Mouse (Mus musculus) liver, postnatal 0 days (tissue): ENCODE results near the gene Abhd14b.

Source experiments
- CTCF ChIP-seq: sonication (generic); IDR thresholded peaks from 2 replicates; pipeline ENCODE4 v1.5.1; 2016; ENCODE audit warnings: antibody characterized with exemption, low read depth
- EP300 ChIP-seq: IDR thresholded peaks from 2 replicates; pipeline ENCODE4 v1.6.1; 2016; ENCODE audit warnings: antibody characterized with exemption, low read depth, mild to moderate bottlenecking

- TF ChIP-seq CTCF: no peak
- no peak for TF ChIP-seq EP300
Observed at GRCm38 (mm10) chr9:106477649-106478048, 30.4 kb downstream of the Abhd14b start.
